Mouse (Mus musculus) cerebellum, adult 2 months (tissue): ENCODE results near the gene Adprhl1.

Experiments
- CTCF ChIP-seq: fragments of 200-500 bp; IDR thresholded peaks from 2 replicates; pipeline ENCODE4 v1.5.1; 2011; ENCODE audit warnings: low read depth, mild to moderate bottlenecking, control low read depth, low read length, moderate library complexity, borderline replicate concordance; ENCODE audit not compliant: insufficient read depth
- POLR2A ChIP-seq: fragments of 200-500 bp; IDR thresholded peaks from 2 replicates; pipeline ENCODE4 v1.6.1; 2011; ENCODE audit warnings: low read length, control low read depth, borderline replicate concordance; ENCODE audit not compliant: insufficient read depth

DNA sequence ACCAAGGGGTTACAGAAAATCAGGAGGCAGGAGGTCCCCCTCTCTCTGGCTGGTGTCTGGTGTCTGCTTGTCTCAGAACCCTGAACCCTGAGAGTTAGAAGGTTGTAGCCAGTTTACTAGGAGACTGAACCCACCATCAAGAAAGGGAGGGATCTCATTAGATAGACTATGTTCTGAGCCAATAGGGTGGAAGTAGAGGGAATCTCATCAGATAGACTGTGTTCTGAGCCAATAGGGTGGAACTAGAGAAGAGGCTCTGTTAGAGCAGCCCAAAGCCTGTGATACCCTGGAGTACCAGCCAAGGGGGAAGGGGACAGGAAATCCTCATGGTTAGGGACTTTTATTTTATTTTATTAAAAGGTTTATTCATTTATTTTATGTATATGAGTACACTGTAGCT lies 36.0 kb downstream of the Adprhl1 start:
- TF ChIP-seq CTCF (no peak), POLR2A (no peak)
